Mouse (Mus musculus): ENCODE measurements at regions not wholly inside any gene's neighbourhood (a gene's known extent, or its start where the extent isn't known, plus 50 kb on each side); places are given as distances from the start of the nearest gene placed in this dataset.

- no peaks in the 10 kb centered on the region for H3K36me3 ChIP-seq (ENCODE audit: control insufficient read depth, insufficient read depth, low read length)
- WGBS (ENCODE audit: insufficient replicate concordance): 77% methylated on average over 8 of the region's 8 CpGs
- no peak overlapping the region for H3K4me2 ChIP-seq
Measured at GRCm38 (mm10) chr2:56953337-56953736, 170.5 kb downstream of the Nr4a2 start.

GRCm38 (mm10) chr2:56912531-56912930, 211.3 kb downstream of the Nr4a2 start:
- Histone ChIP-seq H3K4me3 (ENCODE audit: low read depth, low read length) (no peak overlapping the region), H3K36me3 (ENCODE audit: control insufficient read depth, insufficient read depth, low read length) (no peaks in the 10 kb centered on the region), H3K9me3 (replicated peaks; ENCODE audit: control insufficient read depth, low read length) (no peaks in the 10 kb centered on the region), H3K9ac (ENCODE audit: low read depth, low read length) (no peak overlapping the region), H3K27ac (ENCODE audit: low read depth, low read length) (no peak overlapping the region), H3K4me1 (ENCODE audit: control insufficient read depth, insufficient read depth, low read length) (no peaks in the 10 kb centered on the region), H3K27me3 (ENCODE audit: control insufficient read depth, insufficient read depth, low read length) (no peaks in the 10 kb centered on the region), H3K4me2 (no peak overlapping the region)
- 79% methylated on average over 5 of the region's 5 CpGs for WGBS (ENCODE audit: insufficient replicate concordance)
- no peak for ATAC-seq (replicated peaks; ENCODE audit: insufficient number of reproducible peaks, low FRiP score, low TSS enrichment)

More at GRCm38 (mm10) chr2:56953337-56953736, 170.5 kb downstream of the Nr4a2 start:
- H3K27ac ChIP-seq (ENCODE audit: low read depth, low read length): no peak overlapping the region
- no peaks in the 10 kb centered on the region for H3K27me3 ChIP-seq (ENCODE audit: control insufficient read depth, insufficient read depth, low read length)
- no peak overlapping the region for H3K4me3 ChIP-seq (ENCODE audit: low read depth, low read length)
- no peaks in the 10 kb centered on the region for H3K4me1 ChIP-seq (ENCODE audit: control insufficient read depth, insufficient read depth, low read length)
- no peak overlapping the region for H3K9ac ChIP-seq (ENCODE audit: low read depth, low read length)
- no peaks in the 10 kb centered on the region for H3K9me3 ChIP-seq (replicated peaks; ENCODE audit: control insufficient read depth, low read length)
- ATAC-seq (replicated peaks; ENCODE audit: insufficient number of reproducible peaks, low FRiP score, low TSS enrichment): no peak

- Histone ChIP-seq H3K4me1 (ENCODE audit: control insufficient read depth, insufficient read depth, low read length) (no peaks in the 10 kb centered on the region), H3K9ac (ENCODE audit: low read depth, low read length) (no peak overlapping the region), H3K36me3 (ENCODE audit: control insufficient read depth, insufficient read depth, low read length) (no peaks in the 10 kb centered on the region), H3K4me3 (ENCODE audit: low read depth, low read length) (no peak overlapping the region), H3K27me3 (ENCODE audit: control insufficient read depth, insufficient read depth, low read length) (no peaks in the 10 kb centered on the region), H3K27ac (ENCODE audit: low read depth, low read length) (no peak overlapping the region), H3K9me3 (replicated peaks; ENCODE audit: control insufficient read depth, low read length) (no peaks in the 10 kb centered on the region), H3K4me2 (no peak overlapping the region)
- ATAC-seq (replicated peaks; ENCODE audit: insufficient number of reproducible peaks, low FRiP score, low TSS enrichment): no peak
- WGBS (ENCODE audit: insufficient replicate concordance): 62% methylated on average over 2 of the region's 2 CpGs
Measured at GRCm38 (mm10) chr2:56909096-56909865, 214.5 kb downstream of the Nr4a2 start.

GRCm38 (mm10) chr2:56885181-56885580, 238.6 kb downstream of the Nr4a2 start:
- Histone ChIP-seq H3K4me3 (ENCODE audit: low read depth, low read length) (no peak overlapping the region), H3K27me3 (ENCODE audit: control insufficient read depth, insufficient read depth, low read length) (no peaks in the 10 kb centered on the region), H3K27ac (ENCODE audit: low read depth, low read length) (no peak overlapping the region), H3K4me1 (ENCODE audit: control insufficient read depth, insufficient read depth, low read length) (no peaks in the 10 kb centered on the region), H3K36me3 (ENCODE audit: control insufficient read depth, insufficient read depth, low read length) (no peaks in the 10 kb centered on the region), H3K9ac (ENCODE audit: low read depth, low read length) (no peak overlapping the region), H3K9me3 (replicated peaks; ENCODE audit: control insufficient read depth, low read length) (no peaks in the 10 kb centered on the region), H3K4me2 (no peak overlapping the region)
- ATAC-seq (replicated peaks; ENCODE audit: insufficient number of reproducible peaks, low FRiP score, low TSS enrichment): no peak
- WGBS (ENCODE audit: insufficient replicate concordance): 80% methylated on average over 3 of the region's 3 CpGs

- Histone ChIP-seq H3K36me3 (ENCODE audit: control insufficient read depth, insufficient read depth, low read length) (no peaks in the 10 kb centered on the region), H3K4me2 (no peak overlapping the region), H3K27me3 (ENCODE audit: control insufficient read depth, insufficient read depth, low read length) (no peaks in the 10 kb centered on the region), H3K4me3 (ENCODE audit: low read depth, low read length) (no peak overlapping the region), H3K4me1 (ENCODE audit: control insufficient read depth, insufficient read depth, low read length) (no peaks in the 10 kb centered on the region), H3K27ac (ENCODE audit: low read depth, low read length) (no peak overlapping the region), H3K9me3 (replicated peaks; ENCODE audit: control insufficient read depth, low read length) (no peaks in the 10 kb centered on the region), H3K9ac (ENCODE audit: low read depth, low read length) (no peak overlapping the region)
- no peak for ATAC-seq (replicated peaks; ENCODE audit: insufficient number of reproducible peaks, low FRiP score, low TSS enrichment)
- WGBS (ENCODE audit: insufficient replicate concordance): 48% methylated on average over 2 of the region's 2 CpGs
Measured at GRCm38 (mm10) chr2:56860776-56861175, 263.0 kb downstream of the Nr4a2 start.

GRCm38 (mm10) chr2:56820551-56820950, 303.3 kb downstream of the Nr4a2 start:
- Histone ChIP-seq H3K4me3 (ENCODE audit: low read depth, low read length) (no peak overlapping the region), H3K4me2 (no peak overlapping the region), H3K9me3 (replicated peaks; ENCODE audit: control insufficient read depth, low read length) (no peaks in the 10 kb centered on the region), H3K27me3 (ENCODE audit: control insufficient read depth, insufficient read depth, low read length) (no peaks in the 10 kb centered on the region), H3K9ac (ENCODE audit: low read depth, low read length) (no peak overlapping the region), H3K27ac (ENCODE audit: low read depth, low read length) (no peak overlapping the region), H3K4me1 (ENCODE audit: control insufficient read depth, insufficient read depth, low read length) (no peaks in the 10 kb centered on the region), H3K36me3 (ENCODE audit: control insufficient read depth, insufficient read depth, low read length) (no peaks in the 10 kb centered on the region)
- no peak for ATAC-seq (replicated peaks; ENCODE audit: insufficient number of reproducible peaks, low FRiP score, low TSS enrichment)
- 73% methylated on average over 4 of the region's 4 CpGs for WGBS (ENCODE audit: insufficient replicate concordance)

- Histone ChIP-seq H3K4me3 (ENCODE audit: low read depth, low read length) (no peak overlapping the region), H3K27me3 (ENCODE audit: control insufficient read depth, insufficient read depth, low read length) (no peaks in the 10 kb centered on the region), H3K9ac (ENCODE audit: low read depth, low read length) (no peak overlapping the region), H3K4me1 (ENCODE audit: control insufficient read depth, insufficient read depth, low read length) (no peaks in the 10 kb centered on the region), H3K36me3 (ENCODE audit: control insufficient read depth, insufficient read depth, low read length) (no peaks in the 10 kb centered on the region), H3K9me3 (replicated peaks; ENCODE audit: control insufficient read depth, low read length) (no peaks in the 10 kb centered on the region), H3K4me2 (no peak overlapping the region), H3K27ac (ENCODE audit: low read depth, low read length) (no peak overlapping the region)
- 56% methylated on average over 2 of the region's 2 CpGs for WGBS (ENCODE audit: insufficient replicate concordance)
- ATAC-seq (replicated peaks; ENCODE audit: insufficient number of reproducible peaks, low FRiP score, low TSS enrichment): no peak
Measured at GRCm38 (mm10) chr2:56784808-56785207, 339.0 kb downstream of the Nr4a2 start.
